Mouse (Mus musculus) liver, adult 2 months (tissue): ENCODE data around the gene 1810010H24Rik. TPM values are rescaled to one million over a fixed set of nuclear protein-coding genes. Genes with fewer than 3 reads are reported as not detected.
A peak's percentile ranks its signal among the peaks of the same experiment; 100 is the strongest.

Experiments
- DNase-seq: peaks from one replicate; pipeline ENCODE4 v3.0.0-alpha.2; 2011; ENCODE audit warnings: low read depth, low spot score; ENCODE audit errors: extremely low read depth
- H3K27ac ChIP-seq: fragments of 200-500 bp; replicated peaks from 2 replicates; pipeline ENCODE4 v1.5.1; 2012; ENCODE audit warnings: low read depth, mild to moderate bottlenecking, control low read depth, inconsistent platforms, low read length; ENCODE audit not compliant: insufficient read depth
- H3K27me3 ChIP-seq: fragments of 200-500 bp; 2 replicates; pipeline ENCODE4 v1.6.1; 2012; ENCODE audit warnings: mild to moderate bottlenecking, moderate library complexity, low read length, inconsistent platforms; ENCODE audit not compliant: control insufficient read depth, insufficient read depth
- H3K36me3 ChIP-seq: fragments of 200-500 bp; 2 replicates; pipeline ENCODE4 v1.6.1; 2012; ENCODE audit warnings: low read length, inconsistent platforms; ENCODE audit not compliant: control insufficient read depth, insufficient read depth
- H3K4me1 ChIP-seq: fragments of 200-500 bp; 2 replicates; pipeline ENCODE4 v1.6.1; 2011; ENCODE audit warnings: low read length; ENCODE audit not compliant: control insufficient read depth, insufficient read depth
- H3K4me3 ChIP-seq: fragments of 200-500 bp; 2 replicates; pipeline ENCODE4 v1.5.1; 2011; ENCODE audit warnings: low read depth, mild to moderate bottlenecking, control low read depth, low read length, moderate library complexity; ENCODE audit not compliant: insufficient read depth
- H3K79me2 ChIP-seq: fragments of 200-500 bp; 2 replicates; pipeline ENCODE4 v1.6.1; 2012; ENCODE audit warnings: inconsistent platforms, mild to moderate bottlenecking, low read length, moderate library complexity; ENCODE audit not compliant: control insufficient read depth, insufficient read depth
- H3K9ac ChIP-seq: fragments of 200-500 bp; 2 replicates; pipeline ENCODE4 v1.6.1; 2012; ENCODE audit warnings: low read depth, mild to moderate bottlenecking, control low read depth, inconsistent platforms, low read length
- CTCF ChIP-seq: fragments of 200-500 bp; IDR thresholded peaks from 2 replicates; pipeline ENCODE4 v1.5.1; 2011; ENCODE audit warnings: low read depth, low read length, control low read depth
- POLR2A ChIP-seq: fragments of 200-500 bp; IDR thresholded peaks from 2 replicates; pipeline ENCODE4 v1.6.1; 2011; ENCODE audit warnings: low read length, control low read depth; ENCODE audit not compliant: insufficient read depth; ENCODE audit errors: extremely low read depth
- WGBS: fragments of 180-500 bp; shearing (Covaris S2); methylation state at CpG from one replicate; pipeline ENCODE4 v1.1.7; 2018; 5-methylcytosine and 5-hydroxymethylcytosine counted together
- polyA plus RNA-seq: library from polyadenylated mRNA; depleted of rRNA; stranded (reverse); fragments of >200 nt; gene quantifications from 2 replicates; pipeline ENCODE4 v1.2.3, GENCODE M21; 2012
- total RNA-seq: library from RNA; depleted of rRNA; stranded (reverse); fragments of >200 nt; gene quantifications from 2 replicates; pipeline ENCODE4 v1.2.3, GENCODE M21; 2014

The 1810010H24Rik gene
- total and polyA plus RNA-seq, 2 experiments: 3.4 to 3.5 TPM

GRCm38 (mm10) chr11:106999151-106999948 lies 26.1 kb upstream of the 1810010H24Rik start, which contains the start of gene Kpna2:
Kpna2 (minus strand) TSS chr11:106999541.
- DNase-seq: peak; percentile 89
- TF ChIP-seq CTCF (no peak), POLR2A (peak; percentile 74)
- H3K36me3 ChIP-seq: peaks cover 26% of the 10 kb centered on the region
- H3K27me3 ChIP-seq: no peaks in the 10 kb centered on the region
- H3K9ac ChIP-seq: peak within 1 kb of the TSS; percentile 79
- H3K4me1 ChIP-seq: peaks cover 11% of the 10 kb centered on the region
- peak within 1 kb of the TSS; percentile 78 for H3K4me3 ChIP-seq
- H3K27ac ChIP-seq: peak within 1 kb of the TSS; percentile 87
- WGBS: under 1% methylated on average over 62 of the region's 62 CpGs
- H3K79me2 ChIP-seq: peaks cover 2% of the 10 kb centered on the region; the same call in 1 of the 2 replicates

GRCm38 (mm10) chr11:106999949-107000513 lies 25.4 kb upstream of the 1810010H24Rik start:
- H3K27ac ChIP-seq: peak overlapping the region; percentile 87
- no peak overlapping the region; the same call in 1 of the 2 replicates for H3K4me3 ChIP-seq
- WGBS: 77% methylated on average over 9 of the region's 9 CpGs

GRCm38 (mm10) chr11:107001760-107002675 lies 23.5 kb upstream of the 1810010H24Rik start:
- H3K9ac ChIP-seq: no peak overlapping the region
- 71% methylated on average over 8 of the region's 8 CpGs for WGBS
- no peak for DNase-seq
- TF ChIP-seq CTCF (no peak), POLR2A (no peak)
- peaks cover 3% of the 10 kb centered on the region; the same call in 1 of the 2 replicates for H3K36me3 ChIP-seq
- H3K4me1 ChIP-seq: peaks cover 3% of the 10 kb centered on the region
- H3K79me2 ChIP-seq: peaks cover 1% of the 10 kb centered on the region; the same call in 1 of the 2 replicates
- H3K27ac ChIP-seq: no peak overlapping the region
- no peaks in the 10 kb centered on the region for H3K27me3 ChIP-seq
- H3K4me3 ChIP-seq: no peak overlapping the region

More at GRCm38 (mm10) chr11:106999949-107000513, 25.4 kb upstream of the 1810010H24Rik start:
- peaks cover 6% of the 10 kb centered on the region for H3K4me1 ChIP-seq
- TF ChIP-seq CTCF (no peak), POLR2A (no peak)
- no peaks in the 10 kb centered on the region for H3K27me3 ChIP-seq
- no peak for DNase-seq
- H3K36me3 ChIP-seq: peaks cover 22% of the 10 kb centered on the region
- peak overlapping the region; percentile 75 for H3K9ac ChIP-seq
- H3K79me2 ChIP-seq: peaks cover 2% of the 10 kb centered on the region; the same call in 1 of the 2 replicates

- DNase-seq: no peak
- Histone ChIP-seq H3K27ac (no peak overlapping the region), H3K36me3 (no peaks in the 10 kb centered on the region), H3K4me3 (no peak overlapping the region), H3K27me3 (no peaks in the 10 kb centered on the region), H3K79me2 (no peaks in the 10 kb centered on the region), H3K4me1 (no peaks in the 10 kb centered on the region), H3K9ac (no peak overlapping the region)
- no peak for TF ChIP-seq CTCF
- TF ChIP-seq POLR2A: no peak
- WGBS: 97% methylated on average over 1 of the region's 1 CpGs
Observed at GRCm38 (mm10) chr11:107005538-107005937, 19.9 kb upstream of the 1810010H24Rik start.

- Histone ChIP-seq H3K4me3 (no peak overlapping the region), H3K4me1 (peaks cover 7% of the 10 kb centered on the region; the same call in 1 of the 2 replicates), H3K9ac (no peak overlapping the region), H3K27ac (no peak overlapping the region), H3K79me2 (no peaks in the 10 kb centered on the region), H3K27me3 (no peaks in the 10 kb centered on the region), H3K36me3 (no peaks in the 10 kb centered on the region)
- TF ChIP-seq CTCF (no peak), POLR2A (no peak)
- peak; percentile 34 for DNase-seq
- 100% methylated on average over 3 of the region's 3 CpGs for WGBS
Observed at GRCm38 (mm10) chr11:107010447-107010846, 15.0 kb upstream of the 1810010H24Rik start.
